Mouse (Mus musculus): Measurements from ENCODE around the gene Rnf216. TPM values are rescaled to one million over a fixed set of nuclear protein-coding genes. Genes with fewer than 3 reads are reported as not detected.
"Not testable (repeated sequence)": the region's sequence is repeated elsewhere in the genome, so short reads cannot be mapped to it uniquely, and the experiment has no call there.

Rnf216 gene
- 10 to 100 TPM; 42.4 to 47.3 (median 45.2) TPM for total RNA-seq (2022)

- peak; percentile 85 to 91 for DNase-seq (ENCODE audit: low spot score in 2 of 2)
Measured at GRCm38 (mm10) chr5:143112281-143113246, at the start of gene Rnf216. Gene Rnf216 (minus strand): TSS chr5:143112994.

- DNase-seq (ENCODE audit: low spot score in 2 of 2): no peak
Measured at GRCm38 (mm10) chr5:143155534-143155933, 42.7 kb upstream of the Rnf216 start.

- DNase-seq (ENCODE audit: low spot score in 2 of 2): no peak
Measured at GRCm38 (mm10) chr5:143153756-143154155, 41.0 kb upstream of the Rnf216 start.

- no peak for DNase-seq (ENCODE audit: low spot score in 2 of 2)
Measured at GRCm38 (mm10) chr5:143150044-143150443, 37.2 kb upstream of the Rnf216 start.

- DNase-seq (ENCODE audit: low spot score in 2 of 2): no peak
Measured at GRCm38 (mm10) chr5:143149536-143149935, 36.7 kb upstream of the Rnf216 start.

- no peak for DNase-seq (ENCODE audit: low spot score in 2 of 2)
Measured at GRCm38 (mm10) chr5:143148661-143149060, 35.9 kb upstream of the Rnf216 start.

GRCm38 (mm10) chr5:143147481-143147880 lies 34.7 kb upstream of the Rnf216 start, which contains the start of gene Olfr718-ps1:
Gene Olfr718-ps1 (minus strand): TSS chr5:143147581.
- DNase-seq (ENCODE audit: low spot score in 2 of 2): no peak

GRCm38 (mm10) chr5:143137580-143137979 lies 24.8 kb upstream of the Rnf216 start:
- no peak for DNase-seq (ENCODE audit: low spot score in 2 of 2)

GRCm38 (mm10) chr5:143135042-143135441 lies 22.2 kb upstream of the Rnf216 start:
- DNase-seq (ENCODE audit: low spot score in 2 of 2): no peak

- DNase-seq (ENCODE audit: low spot score in 2 of 2): not testable (repeated sequence)
Measured at GRCm38 (mm10) chr5:143134216-143135010, 21.6 kb upstream of the Rnf216 start.

- no peak for DNase-seq (ENCODE audit: low spot score in 2 of 2)
Measured at GRCm38 (mm10) chr5:143132935-143133514, 20.2 kb upstream of the Rnf216 start.

- DNase-seq (ENCODE audit: low spot score in 2 of 2): no peak
Measured at GRCm38 (mm10) chr5:143130342-143130741, 17.5 kb upstream of the Rnf216 start.

GRCm38 (mm10) chr5:143129101-143129500 lies 16.3 kb upstream of the Rnf216 start:
- no peak for DNase-seq (ENCODE audit: low spot score in 2 of 2)

GRCm38 (mm10) chr5:143127837-143128236 lies 15.0 kb upstream of the Rnf216 start:
- no peak for DNase-seq (ENCODE audit: low spot score in 2 of 2)

- DNase-seq (ENCODE audit: low spot score in 2 of 2): no peak
Measured at GRCm38 (mm10) chr5:143126908-143127307, 14.1 kb upstream of the Rnf216 start.

GRCm38 (mm10) chr5:143126089-143126488 lies 13.3 kb upstream of the Rnf216 start:
- DNase-seq (ENCODE audit: low spot score in 2 of 2): no peak

- DNase-seq (ENCODE audit: low spot score in 2 of 2): peak; percentile 35 to 52
Measured at GRCm38 (mm10) chr5:143125601-143126000, 12.8 kb upstream of the Rnf216 start.

- no peak for DNase-seq (ENCODE audit: low spot score in 2 of 2)
Measured at GRCm38 (mm10) chr5:143124805-143125378, 12.1 kb upstream of the Rnf216 start.

- DNase-seq (ENCODE audit: low spot score in 2 of 2): no peak
Measured at GRCm38 (mm10) chr5:143122673-143123072, 9.9 kb upstream of the Rnf216 start.

- no peak for DNase-seq (ENCODE audit: low spot score in 2 of 2)
Measured at GRCm38 (mm10) chr5:143122125-143122524, 9.3 kb upstream of the Rnf216 start.

- no peak for DNase-seq (ENCODE audit: low spot score in 2 of 2)
Measured at GRCm38 (mm10) chr5:143106842-143107241, 6.0 kb downstream of the Rnf216 start.
